Mouse (Mus musculus) monocyte, adult 5-6 weeks (primary cell): Measurements from ENCODE around the gene Zfp287. TPM values are rescaled to one million over a fixed set of nuclear protein-coding genes. Genes with fewer than 3 reads are reported as not detected.

Experiments used
- ATAC-seq: fragments of 153-309, 156-312 bp; replicated peaks from 2 replicates; pipeline ENCODE4 v1.8.0; 2017; ENCODE audit warnings: mild to moderate bottlenecking; ENCODE audit not compliant: low TSS enrichment, insufficient number of reproducible peaks, severe bottlenecking, poor library complexity, low FRiP score
- total RNA-seq: library from RNA; stranded (forward); fragments of 200-1000, 200-491, 200-594 nt; gene quantifications from 3 replicates; pipeline ENCODE4 v1.2.3, GENCODE M21; 2017

Gene Zfp287
- total RNA-seq, 1 experiment from 2014 or later: 5.0 TPM

- no peak for ATAC-seq
Observed at GRCm38 (mm10) chr11:62710657-62711056, 21.0 kb downstream of the Zfp287 start.

GRCm38 (mm10) chr11:62708252-62708651, 23.5 kb downstream of the Zfp287 start:
- ATAC-seq: no peak

- ATAC-seq: no peak
Observed at GRCm38 (mm10) chr11:62706141-62706540, 25.6 kb downstream of the Zfp287 start.

GRCm38 (mm10) chr11:62701218-62701617, 30.5 kb downstream of the Zfp287 start:
- no peak for ATAC-seq

- ATAC-seq: no peak
Observed at GRCm38 (mm10) chr11:62699749-62700148, 32.0 kb downstream of the Zfp287 start.

GRCm38 (mm10) chr11:62695126-62695525, 36.6 kb downstream of the Zfp287 start:
- ATAC-seq: no peak

- ATAC-seq: peak; percentile 82; the same call in 1 of the 2 replicates
Observed at GRCm38 (mm10) chr11:62693299-62694184, 38.2 kb downstream of the Zfp287 start.

GRCm38 (mm10) chr11:62691592-62691991, 40.1 kb downstream of the Zfp287 start:
- no peak for ATAC-seq

GRCm38 (mm10) chr11:62679954-62680353, 51.8 kb downstream of the Zfp287 start:
- ATAC-seq: no peak

- no peak for ATAC-seq
Observed at GRCm38 (mm10) chr11:62678778-62679354, 52.8 kb downstream of the Zfp287 start.

- ATAC-seq: no peak
Observed at GRCm38 (mm10) chr11:62676290-62676596, 55.5 kb downstream of the Zfp287 start.

- ATAC-seq: peak; percentile 97
Observed at GRCm38 (mm10) chr11:62675480-62676289, 56.0 kb downstream of the Zfp287 start.

GRCm38 (mm10) chr11:62670006-62670405, 61.7 kb downstream of the Zfp287 start:
- no peak for ATAC-seq

GRCm38 (mm10) chr11:62669471-62669870, 62.2 kb downstream of the Zfp287 start:
- no peak for ATAC-seq

GRCm38 (mm10) chr11:62668986-62669385, 62.7 kb downstream of the Zfp287 start:
- no peak for ATAC-seq

- peak; percentile 70 for ATAC-seq
Observed at GRCm38 (mm10) chr11:62664250-62664649, 67.5 kb downstream of the Zfp287 start.

GRCm38 (mm10) chr11:62660885-62661284, 70.8 kb downstream of the Zfp287 start:
- no peak for ATAC-seq

- no peak for ATAC-seq
Observed at GRCm38 (mm10) chr11:62652080-62652479, 79.6 kb downstream of the Zfp287 start.

GRCm38 (mm10) chr11:62651563-62651962, 80.1 kb downstream of the Zfp287 start:
- no peak for ATAC-seq
